Mouse (Mus musculus): ENCODE data around the gene Cacnb4.

Gene Cacnb4

DNA sequence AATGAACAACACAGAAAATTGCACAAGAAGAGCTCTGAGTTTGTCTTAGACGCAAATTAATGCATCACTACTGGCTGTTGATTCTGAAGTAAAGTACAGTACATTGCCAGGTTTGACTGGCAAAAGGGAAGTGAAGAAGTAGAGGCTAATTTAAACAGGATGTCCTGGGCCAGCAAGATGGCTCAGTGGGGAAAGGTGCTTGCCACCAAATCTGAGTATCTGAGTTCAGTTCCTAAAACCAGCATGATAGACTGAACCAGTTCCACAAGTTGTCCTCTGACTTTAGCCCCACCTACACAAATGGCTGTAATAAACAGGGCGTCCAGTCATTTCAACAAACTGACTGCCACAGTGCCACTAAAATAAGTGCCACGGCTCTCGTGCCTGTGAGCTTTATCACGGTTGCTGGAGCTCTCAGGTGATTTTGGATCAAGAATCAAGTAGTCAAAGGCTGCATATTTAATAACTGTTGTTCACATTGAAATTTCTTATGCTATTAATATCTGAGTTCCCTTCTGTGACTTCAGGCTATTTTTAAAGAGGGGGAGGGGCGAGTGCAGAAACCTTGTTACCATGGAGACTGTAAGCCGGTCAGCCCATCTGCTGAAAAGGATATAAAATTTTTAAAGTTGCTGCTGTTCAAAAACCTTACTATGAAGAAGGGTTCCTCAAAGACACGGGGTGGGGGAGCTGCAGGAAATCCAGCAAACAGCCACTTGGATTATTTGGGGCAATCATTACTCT lies 29.2 kb downstream of the Cacnb4 start:
- DNase-seq: no peak

DNA sequence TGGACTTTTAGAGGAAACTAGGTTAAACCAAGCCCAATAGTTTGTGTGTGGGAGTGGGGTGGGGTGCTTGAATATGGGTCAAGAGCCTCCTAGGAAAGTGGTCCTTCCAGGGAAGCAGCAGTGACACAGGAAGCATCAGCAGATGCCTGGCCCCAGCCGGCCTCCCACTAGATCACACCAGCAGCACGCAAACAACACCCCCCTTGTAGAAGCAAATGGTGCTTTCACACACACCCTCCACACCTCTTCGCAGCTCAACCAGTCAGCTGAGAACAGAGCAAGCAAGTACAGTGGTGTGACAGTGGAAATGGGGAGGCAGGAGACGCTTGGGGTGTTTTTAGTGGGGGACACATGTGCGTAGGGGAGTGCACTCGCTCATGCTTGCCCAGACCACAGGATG lies 33.0 kb downstream of the Cacnb4 start:
- no peak for DNase-seq

DNA sequence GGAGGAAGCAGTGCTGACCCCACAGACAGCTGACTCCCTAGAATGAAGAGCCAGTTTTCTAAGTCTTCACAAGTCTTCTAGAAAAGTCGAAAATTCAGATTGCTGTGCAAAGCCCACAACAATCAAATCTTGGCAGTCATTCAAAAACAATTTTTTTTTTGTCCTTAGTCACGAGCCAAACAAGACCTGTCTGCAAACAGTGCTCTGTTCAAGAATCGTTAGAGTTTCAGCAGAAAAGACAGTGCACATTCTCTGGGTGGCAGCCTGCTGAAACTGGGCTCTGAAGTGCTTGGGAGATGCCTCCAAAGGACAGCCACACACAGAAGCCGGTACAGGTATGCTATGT lies 37.1 kb downstream of the Cacnb4 start:
- no peak for DNase-seq

DNA sequence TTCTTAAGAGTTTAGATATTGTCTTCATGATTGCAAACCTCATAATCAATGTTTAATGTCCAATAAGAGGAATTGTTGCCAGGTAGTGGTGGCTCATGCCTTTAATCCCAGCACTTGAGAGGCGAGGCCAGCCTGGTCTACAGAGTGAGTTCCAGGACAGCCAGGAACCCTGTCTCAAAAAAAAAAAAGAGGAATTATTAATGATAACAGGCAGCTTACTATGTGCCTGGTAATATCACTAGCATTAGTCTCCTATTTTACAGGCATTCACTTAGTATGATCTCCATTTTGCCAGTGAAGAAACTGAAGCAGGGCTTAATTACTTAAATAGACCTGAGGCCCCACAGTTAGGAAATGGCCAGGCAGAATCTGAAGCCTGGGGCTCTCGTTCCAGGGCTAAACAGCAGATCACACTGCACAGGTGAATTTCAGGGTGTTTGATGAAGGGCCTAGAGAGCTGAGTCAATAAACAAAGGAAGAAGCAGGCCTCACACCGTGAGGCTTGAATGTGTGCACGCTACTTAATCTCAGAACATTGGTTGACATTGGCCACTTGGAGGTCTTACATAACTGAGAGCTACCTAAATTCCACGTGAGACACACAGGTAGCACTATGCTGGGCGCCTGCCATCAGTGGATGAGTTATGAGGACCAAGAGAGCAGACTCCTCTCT lies 37.6 kb downstream of the Cacnb4 start:
- DNase-seq: no peak

DNA sequence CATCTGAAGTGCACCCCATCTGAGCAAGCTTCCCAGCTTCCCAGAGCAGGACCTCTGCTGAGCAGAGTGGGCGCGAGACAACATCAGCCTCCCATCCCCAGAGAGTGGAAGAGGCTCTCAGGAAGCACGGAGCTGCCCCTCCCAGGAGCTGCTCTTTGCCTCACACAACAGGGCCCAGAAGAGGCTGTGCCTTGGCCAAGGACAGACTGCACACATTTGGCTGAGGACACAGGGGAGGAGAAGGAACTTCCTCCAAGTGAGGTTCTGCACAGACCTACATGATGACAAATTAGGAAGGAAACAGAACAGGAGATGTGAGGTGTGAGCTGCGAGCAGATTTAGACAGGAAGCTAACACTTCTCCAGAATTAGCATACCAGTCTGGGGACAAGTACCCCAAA lies 38.4 kb downstream of the Cacnb4 start:
- DNase-seq: no peak

DNA sequence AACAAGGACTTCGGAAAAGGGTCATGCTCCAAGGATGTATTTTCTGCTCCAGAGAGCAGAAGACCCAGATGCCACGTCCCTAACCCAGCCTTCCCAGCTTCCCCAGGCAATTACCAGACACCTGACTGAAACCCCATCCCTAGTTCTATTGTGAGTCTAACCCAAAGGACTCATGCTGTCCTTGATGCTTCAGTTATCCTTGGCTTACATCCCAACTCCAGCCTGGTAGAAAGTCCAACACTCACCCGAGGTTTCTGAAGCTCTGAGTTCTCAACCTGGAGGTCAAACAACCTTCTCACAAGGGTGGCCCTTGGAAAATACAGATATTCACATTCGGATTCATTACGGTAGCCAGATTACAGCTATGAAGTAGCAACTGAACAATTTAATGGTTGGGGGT lies 40.6 kb downstream of the Cacnb4 start:
- no peak for DNase-seq

DNA sequence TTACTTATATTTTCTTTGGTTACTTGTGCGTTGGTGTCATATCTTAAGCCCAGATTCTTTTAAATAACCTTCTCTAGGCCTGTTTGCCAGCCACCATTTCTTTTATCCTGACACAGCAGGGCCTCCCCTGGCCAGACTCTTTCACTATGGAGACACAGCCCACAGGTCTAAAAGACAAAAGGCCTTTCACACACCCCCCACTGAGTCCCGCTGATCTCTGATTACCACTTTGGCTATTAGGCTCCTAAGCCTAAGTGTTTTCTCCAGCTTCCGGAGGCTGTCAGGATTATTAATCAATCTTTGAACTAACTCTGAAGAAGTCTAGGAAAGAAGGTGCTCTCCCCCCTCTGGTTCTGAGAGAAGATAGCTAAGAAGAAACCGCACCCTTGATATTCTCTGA lies 41.3 kb downstream of the Cacnb4 start:
- no peak for DNase-seq

DNA sequence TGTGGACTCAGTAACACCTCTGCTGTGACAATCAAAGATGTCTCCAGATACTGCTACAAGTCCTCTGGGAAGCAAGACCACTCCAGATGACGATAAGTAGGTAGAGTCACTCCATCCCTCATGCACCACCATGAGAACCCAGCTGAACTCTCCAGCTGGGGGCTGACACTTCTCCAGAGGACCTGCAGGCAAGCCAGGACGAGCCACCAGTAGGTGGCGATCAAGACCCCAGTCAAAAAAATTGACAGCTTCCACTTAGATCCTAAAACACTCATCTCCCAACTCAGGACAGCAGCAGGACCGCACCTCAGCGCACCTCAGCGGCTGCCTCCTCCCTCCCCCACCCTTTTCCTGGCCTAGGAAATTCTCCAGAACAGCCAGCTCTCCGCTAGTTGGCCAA lies 43.8 kb downstream of the Cacnb4 start:
- peak in 1 of 2 experiments; percentile 5 for DNase-seq

DNA sequence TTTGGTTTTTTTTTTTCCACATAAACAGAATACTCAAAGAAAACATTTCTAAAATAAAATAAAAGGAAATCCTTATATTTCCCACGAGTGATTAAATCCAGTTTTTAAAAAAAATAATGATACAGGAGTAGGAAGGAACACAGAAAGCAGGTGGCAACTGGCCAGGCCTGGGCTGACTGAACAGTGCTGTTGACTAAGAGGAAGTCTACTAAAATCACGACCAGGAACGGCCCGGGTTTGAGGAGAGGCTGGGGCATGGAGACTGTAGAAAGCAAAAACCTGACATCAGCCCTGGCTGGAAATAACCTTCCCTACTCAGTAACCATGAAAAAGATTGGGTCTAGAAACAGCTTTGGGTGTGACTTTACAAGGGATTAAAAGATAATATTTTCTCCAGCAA lies 48.4 kb downstream of the Cacnb4 start:
- DNase-seq: no peak

DNA sequence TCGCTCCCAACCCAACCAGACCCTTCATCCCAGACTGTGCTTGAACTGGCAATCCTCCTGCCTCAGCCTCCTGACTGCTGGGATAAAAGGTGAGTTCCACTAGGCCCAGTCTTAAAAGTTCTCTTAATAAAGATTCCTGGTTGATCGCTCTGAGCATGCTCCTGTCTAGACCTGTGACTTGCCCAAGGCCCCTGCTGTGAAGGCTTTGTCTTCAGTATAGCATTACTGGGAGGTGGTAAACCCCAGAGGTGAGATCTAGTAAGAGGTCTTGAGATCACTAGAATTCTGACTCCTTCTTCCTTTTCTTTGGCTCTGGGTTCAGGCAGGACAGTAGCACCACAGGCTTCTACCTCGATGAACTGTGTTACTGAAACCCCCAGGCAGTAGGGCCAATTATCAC lies 50.4 kb downstream of the Cacnb4 start:
- no peak for DNase-seq

DNA sequence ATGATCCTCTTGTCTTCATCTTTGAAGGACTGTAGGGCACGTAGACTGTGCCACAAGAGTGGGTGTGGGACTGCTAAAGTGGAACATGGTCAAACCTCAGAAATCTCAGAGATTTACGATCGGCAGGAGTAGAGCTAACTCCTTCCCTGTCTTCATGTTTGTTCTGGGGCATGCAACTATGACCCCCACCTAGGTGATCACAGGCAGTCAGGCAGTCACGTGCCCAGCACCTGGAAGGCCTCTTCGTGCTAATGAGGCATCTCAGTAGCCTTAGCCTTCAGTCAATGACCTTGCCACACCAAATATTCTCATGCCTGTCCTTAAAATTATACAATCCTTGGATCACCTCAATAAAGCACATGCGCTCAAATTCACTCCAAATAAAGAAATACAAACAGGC lies 50.9 kb downstream of the Cacnb4 start:
- DNase-seq: no peak

DNA sequence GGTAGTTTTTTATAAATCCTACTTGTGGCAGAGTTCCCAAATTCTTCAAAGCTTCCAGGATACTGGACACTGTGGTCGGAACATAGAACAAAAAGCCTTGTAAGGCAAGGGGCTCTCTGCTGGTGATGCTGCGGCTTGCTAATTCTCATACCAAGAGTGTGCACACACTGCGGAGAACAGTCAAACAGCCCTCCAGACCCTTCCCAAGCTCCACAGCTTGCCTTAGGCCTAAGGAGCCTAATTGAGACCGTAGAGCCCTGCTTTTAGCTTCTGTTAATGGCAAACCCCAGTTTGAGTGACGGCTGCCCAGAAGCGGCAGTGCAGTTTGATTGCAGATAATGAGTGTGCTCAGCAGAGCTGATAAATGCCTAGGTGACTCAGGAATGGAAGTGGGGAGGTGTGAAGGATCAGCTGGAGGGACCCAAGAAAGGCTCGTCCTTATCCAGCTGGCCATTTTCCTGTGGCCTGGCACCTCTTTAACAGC lies 52.7 kb downstream of the Cacnb4 start:
- DNase-seq: no peak

DNA sequence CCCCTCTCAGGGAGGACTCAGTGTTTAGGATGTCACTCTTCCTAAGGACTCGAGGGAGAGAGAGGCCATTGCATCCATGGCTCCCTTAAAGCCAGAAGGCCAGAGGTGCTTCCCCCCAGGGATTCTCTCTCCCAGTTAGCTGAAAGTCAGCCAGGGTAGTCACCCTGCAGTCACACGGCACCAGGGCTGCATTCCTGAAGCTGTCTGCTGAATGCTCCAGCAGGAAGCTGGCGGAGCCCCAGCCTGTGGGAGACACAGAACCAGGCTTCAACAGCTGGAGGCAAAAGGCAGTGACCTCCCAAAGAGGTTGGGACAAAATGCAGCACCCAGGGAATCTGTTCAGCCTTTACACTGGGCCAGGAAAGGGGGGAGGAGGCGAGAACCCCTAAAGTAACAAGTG lies 53.2 kb downstream of the Cacnb4 start:
- no peak for DNase-seq

DNA sequence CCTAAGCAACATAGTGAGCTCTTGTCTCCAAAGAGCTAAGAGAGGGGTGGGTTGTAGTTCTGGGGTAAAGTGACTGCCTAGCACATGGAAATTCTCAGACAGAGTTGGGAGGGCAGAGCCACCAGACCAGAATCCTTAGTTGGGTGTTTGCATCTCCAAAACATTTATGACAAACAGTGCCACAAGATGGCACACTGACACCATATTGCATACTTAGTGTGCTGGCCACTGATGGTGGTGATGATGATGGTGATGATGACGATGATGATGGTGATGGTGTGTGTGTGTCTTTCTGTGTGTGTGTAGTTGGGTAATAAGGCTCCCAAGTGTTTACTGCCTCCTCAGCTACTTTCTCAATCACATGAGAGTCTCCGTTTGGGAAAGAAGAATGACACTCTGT lies 54.0 kb downstream of the Cacnb4 start:
- DNase-seq: no peak

DNA sequence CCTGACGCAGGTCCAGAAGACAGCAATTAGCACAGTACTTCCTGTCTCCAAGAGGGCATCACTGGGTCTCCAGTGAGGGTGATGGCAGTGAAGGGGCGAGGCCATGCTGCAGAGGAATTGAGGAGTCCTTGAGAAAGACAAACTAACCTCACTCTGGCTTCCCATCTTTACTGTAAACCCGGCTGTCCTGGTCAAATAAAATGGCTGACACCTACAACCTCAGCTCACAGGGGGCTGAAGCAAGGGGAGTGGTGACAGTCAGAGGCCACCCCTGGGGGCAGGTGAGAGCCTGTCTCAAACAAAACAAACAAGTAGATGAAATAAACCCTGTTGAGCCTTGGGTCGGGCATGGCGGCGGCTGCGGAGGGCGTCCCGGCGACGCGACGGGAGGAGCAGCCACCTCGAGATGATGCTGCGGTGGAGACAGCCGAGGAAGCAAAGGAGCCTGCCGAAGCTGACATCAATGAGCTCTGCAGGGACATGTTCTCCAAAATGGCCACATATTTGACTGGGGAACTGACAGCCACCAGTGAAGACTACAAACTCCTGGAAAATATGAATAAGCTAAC lies 57.1 kb downstream of the Cacnb4 start:
- no peak for DNase-seq

DNA sequence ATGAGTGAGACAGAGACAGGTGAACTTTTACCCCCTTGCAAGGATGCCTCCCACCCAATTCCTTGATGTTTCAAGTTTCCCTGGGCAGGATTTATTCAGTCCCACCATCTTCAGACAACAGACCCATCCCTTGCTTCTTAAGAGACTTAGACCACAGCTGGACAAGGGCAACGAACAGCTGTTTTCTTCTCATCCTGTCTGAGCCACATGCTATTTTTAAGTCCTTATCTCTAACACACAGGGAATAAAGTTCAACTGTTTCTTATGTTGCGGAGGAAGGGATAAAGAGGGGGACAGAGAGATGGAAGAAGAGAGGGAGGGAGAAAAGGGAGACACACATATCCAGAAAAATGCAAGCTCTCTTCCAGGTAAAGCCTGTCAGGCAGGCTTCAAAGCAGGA lies 57.8 kb downstream of the Cacnb4 start:
- DNase-seq: no peak

DNA sequence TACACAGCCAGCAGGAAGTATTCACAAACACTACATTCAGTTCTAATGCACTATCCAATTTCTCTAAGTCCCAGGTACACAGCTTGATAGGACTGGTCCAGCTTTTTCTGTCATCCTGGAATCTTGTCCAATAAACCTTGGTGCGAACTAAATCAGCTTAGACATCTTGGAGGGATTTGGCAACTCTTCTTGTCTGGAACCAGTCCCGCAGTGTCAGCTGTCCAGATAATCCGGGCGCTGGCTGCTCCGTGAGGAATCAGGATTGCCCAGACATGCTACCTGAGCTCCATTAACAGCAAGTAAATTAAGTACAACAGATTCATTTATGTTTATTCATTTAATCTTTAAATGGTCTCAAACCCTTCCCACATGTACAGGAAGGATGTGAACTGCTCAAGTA lies 61.2 kb downstream of the Cacnb4 start:
- no peak for DNase-seq

DNA sequence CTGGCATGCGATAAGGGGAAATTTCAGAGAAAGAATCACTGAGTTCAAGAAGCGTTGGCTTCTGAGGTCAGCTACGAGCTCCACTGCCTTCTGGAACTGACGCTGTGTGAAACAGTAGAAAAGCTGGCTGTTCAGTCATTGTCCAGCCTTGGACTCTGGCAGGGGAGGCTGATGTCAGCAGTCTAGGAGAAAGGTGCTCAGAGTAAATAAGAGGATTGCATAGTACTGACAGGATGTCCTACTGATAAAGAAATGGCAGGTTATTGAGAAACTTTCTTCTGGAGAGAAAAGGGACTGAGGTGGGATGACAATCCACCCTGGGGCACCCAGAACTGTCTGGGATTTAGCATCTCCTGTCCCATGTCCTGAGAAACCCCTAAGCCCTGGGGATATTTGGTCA lies 62.7 kb downstream of the Cacnb4 start:
- DNase-seq: no peak

DNA sequence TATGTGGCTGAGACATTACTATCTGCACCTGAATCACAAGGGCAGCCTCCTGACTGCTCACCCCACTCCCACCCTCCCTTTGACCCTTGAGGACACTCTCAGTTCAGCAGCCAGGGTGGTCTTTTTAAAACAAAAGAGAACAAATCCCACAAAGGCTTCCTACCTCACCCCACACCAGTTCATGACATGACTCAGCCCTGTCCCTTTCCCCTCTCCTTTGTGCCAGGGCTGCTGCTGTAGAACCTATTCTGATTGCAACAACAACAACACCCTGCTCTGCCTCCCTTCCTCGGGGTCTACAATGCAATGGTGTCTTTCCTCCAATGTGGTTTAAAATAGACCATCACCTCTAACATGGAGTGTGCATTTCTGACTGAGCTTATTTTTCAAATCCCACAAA lies 67.1 kb downstream of the Cacnb4 start:
- DNase-seq: no peak

DNA sequence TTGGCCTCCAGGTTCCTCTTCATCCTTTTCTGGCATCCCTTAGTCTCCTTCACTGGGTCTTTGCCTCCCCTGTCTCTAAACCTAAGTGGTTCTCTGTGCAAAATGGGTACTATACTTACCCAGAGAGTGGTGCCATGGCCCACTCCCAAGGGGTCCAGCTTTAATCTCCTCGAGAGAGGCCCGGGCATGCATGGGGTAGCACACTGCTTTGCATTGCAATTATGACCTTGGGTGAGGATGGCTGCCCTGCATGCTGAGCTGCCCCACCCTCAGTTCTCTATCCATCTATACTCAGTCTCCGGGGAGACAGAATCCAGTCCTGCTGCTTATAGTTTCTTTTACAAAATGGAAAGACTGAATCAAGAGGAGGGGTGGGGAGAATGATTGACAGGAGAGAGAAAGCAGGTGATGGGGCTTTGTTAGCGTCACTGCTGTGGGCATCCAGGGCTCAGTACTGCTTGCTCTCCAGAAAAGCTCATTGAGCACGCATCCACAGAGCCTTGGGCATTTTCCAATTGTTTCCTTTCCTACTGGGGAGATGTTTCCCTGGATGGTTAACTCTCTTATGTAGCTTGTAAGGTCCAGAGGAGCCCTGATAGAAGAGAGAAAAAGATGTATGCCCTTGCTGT lies 68.7 kb downstream of the Cacnb4 start:
- no peak for DNase-seq

DNA sequence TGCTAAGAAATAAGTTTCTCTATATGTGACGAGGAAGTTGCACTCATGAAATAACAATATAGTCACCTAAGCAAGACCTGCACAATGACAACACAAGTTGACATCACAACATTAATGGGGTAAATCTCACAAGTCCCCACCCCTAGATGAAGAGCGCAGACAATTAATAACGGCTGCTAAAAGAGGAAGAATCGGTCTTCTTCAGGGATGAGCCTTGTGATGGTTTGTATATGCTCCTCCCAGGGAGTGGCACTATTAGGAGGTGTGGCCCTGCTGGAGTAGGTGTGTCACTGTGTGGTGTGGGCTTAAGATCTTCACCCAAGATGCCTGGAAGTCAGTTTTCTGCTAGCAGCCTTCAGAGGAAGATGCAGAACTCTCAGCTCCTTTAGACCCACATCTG lies 70.3 kb downstream of the Cacnb4 start:
- DNase-seq: no peak

DNA sequence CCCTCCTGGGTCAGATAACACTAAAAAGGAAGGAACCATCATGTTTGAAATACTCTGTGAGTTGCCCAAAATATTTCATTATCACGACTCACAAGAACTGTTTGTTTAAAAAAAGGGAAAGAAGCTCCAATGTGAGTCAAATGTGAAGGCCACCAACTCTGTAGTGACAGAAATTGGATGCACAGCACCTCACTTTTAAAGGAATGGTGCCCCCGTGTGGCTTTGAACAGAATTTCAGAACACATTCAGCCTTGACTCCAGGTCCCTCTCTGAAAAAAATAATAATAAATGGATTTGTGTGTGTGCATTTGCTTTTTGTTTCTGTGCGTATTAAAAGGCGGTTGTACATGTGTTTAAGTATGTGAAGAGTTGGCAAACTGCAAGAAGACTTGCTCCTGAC lies 71.3 kb downstream of the Cacnb4 start:
- DNase-seq: no peak

DNA sequence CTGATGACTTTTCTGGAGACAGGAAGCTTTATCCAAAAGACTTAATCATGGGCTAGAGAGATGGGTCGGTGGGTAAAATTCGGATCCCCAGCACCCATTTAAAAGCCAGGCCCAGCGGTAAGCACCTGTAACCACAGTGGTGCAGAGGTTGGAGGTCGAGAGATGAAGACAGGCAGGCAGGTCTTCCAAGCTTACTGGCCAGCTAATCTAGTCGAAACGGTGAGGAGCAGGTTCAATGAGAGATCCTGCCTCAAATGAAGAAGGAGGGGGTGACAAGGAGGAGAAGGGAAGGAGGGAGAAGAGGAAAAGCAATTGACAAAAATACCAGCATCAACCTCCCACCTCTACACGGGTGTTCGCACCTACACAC lies 72.0 kb downstream of the Cacnb4 start:
- no peak for DNase-seq

Data from thymus, adult 18-20 months (tissue).